Mouse (Mus musculus) ES-E14 (cell line): ENCODE results near the gene Vmn2r41. TPM values are rescaled to one million over a fixed set of nuclear protein-coding genes. Genes with fewer than 3 reads are reported as not detected.
"Not testable (repeated sequence)": the region's sequence is repeated elsewhere in the genome, so short reads cannot be mapped to it uniquely, and the experiment has no call there.

Source experiments
- DNase-seq: peaks from one replicate; pipeline ENCODE4 v3.0.0-alpha.2; 2013; ENCODE audit warnings: low read depth, low spot score
- H3K27ac ChIP-seq: 2 replicates; pipeline ENCODE4 v1.5.1; 2012; ENCODE audit warnings: low read depth, mild to moderate bottlenecking, low read length, moderate library complexity, mixed read lengths; ENCODE audit not compliant: poor library complexity, insufficient read depth, severe bottlenecking
- H3K36me3 ChIP-seq: 2 replicates; pipeline ENCODE4 v1.6.1; 2012; ENCODE audit warnings: mild to moderate bottlenecking, low read length, moderate library complexity, mixed read lengths; ENCODE audit not compliant: control insufficient read depth, poor library complexity, insufficient read depth, severe bottlenecking
- H3K4me1 ChIP-seq, 2 experiments: fragments of 150-350 bp in 1 of 2; sonication (generic) in 1 of 2; 2 replicates each; pipeline ENCODE4 v1.6.1; 2012; ENCODE audit warnings: low read length in 2 of 2, mild to moderate bottlenecking in 1 of 2, mixed read lengths in 1 of 2; ENCODE audit not compliant: control insufficient read depth in 2 of 2, insufficient read depth in 2 of 2, poor library complexity in 1 of 2
- H3K4me3 ChIP-seq, 2 experiments: fragments of 150-350 bp in 1 of 2; sonication (generic) in 1 of 2; 2 replicates each; pipeline ENCODE4 v1.5.1; 2012; ENCODE audit warnings: low read length in 2 of 2, low read depth in 1 of 2, mild to moderate bottlenecking in 1 of 2, mixed read lengths in 1 of 2; ENCODE audit not compliant: insufficient read depth in 1 of 2, poor library complexity in 1 of 2, severe bottlenecking in 1 of 2
- H3K9ac ChIP-seq: 2 replicates; pipeline ENCODE4 v1.6.1; 2012; ENCODE audit warnings: low read depth, mild to moderate bottlenecking, low read length, mixed read lengths; ENCODE audit not compliant: poor library complexity, insufficient read depth, severe bottlenecking
- H3K9me3 ChIP-seq: fragments of 150-350 bp; sonication (generic); 2 replicates; pipeline ENCODE4 v1.6.1; 2012; ENCODE audit warnings: low read depth, mild to moderate bottlenecking, low read length; ENCODE audit not compliant: control insufficient read depth, insufficient read depth
- in situ Hi-C, 2 experiments: fragments of 600-800 bp; cut with MboI; formaldehyde crosslinking; loops; one replicate each; pipeline ENCODE4 v1.15.1; 2025; ENCODE audit warnings: low sequenced_read_pairs in 2 of 2, inconsistent platforms in 1 of 2; ENCODE audit not compliant: unreplicated experiment in 2 of 2
- total RNA-seq: library from RNA; depleted of rRNA; stranded (reverse); fragments of 300-350 nt; gene quantifications from 2 replicates; pipeline ENCODE4 v1.2.3, GENCODE M21; 2012; rRNA removed

The Vmn2r41 gene
- total RNA-seq: not detected in 2 replicates

DNA sequence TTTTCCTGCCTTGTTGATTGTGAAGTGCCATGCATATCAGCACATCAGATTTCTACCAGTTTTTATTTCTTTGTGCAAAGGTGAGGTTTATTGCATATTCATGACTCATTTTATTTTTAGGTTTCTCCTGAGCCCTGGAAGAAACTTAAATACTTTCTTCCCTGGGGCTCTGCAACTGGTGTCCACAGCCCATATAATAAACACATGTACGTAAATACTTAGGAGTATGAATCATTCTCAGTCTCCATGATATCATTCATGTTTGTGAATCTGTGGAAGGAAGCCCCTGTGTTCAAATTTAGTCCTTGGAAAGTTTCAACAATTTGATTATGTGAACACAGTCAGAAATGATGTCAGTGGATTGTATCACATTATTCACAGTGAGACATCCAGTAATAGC lies at the start of gene Vmn2r41:
Vmn2r41 (minus strand) TSS at position 101 of the 400 bp plus-strand sequence.
- H3K27ac ChIP-seq, in situ Hi-C loops, H3K9me3 ChIP-seq, H3K4me3 ChIP-seq, DNase-seq, H3K9ac ChIP-seq, H3K36me3 ChIP-seq, H3K4me1 ChIP-seq: not testable (repeated sequence)

- in situ Hi-C loops, H3K9me3 ChIP-seq, H3K4me1 ChIP-seq, H3K27ac ChIP-seq, DNase-seq, H3K36me3 ChIP-seq, H3K9ac ChIP-seq, H3K4me3 ChIP-seq: not testable (repeated sequence)
Observed at GRCm38 (mm10) chr7:8200220-8200619, 38.8 kb upstream of the Vmn2r41 start, which contains the start of gene Vmn2r42. TSS of gene Vmn2r42 (minus strand) at chr7:8200320.

DNA sequence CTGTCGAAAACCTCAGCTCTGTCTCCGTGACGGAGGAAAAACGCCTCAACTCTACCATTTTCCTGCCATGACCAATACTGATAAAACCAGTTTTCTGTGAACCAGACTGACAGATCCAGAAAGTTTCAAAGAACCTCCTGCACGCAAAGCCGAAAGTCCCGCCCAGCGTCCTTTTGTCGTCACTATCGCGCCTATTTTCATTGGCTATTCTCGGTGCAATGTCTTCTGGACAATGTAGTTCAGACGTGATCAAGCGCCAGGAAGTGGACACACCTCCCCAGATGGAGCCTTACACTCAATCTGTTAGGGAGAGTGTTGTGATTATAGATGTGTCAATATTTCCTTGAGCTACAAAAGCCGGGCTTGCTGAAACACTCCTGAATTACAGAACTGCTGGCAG lies 68.6 kb downstream of the Vmn2r41 start:
- H3K4me3 ChIP-seq, H3K4me1 ChIP-seq, in situ Hi-C loops, DNase-seq, H3K9ac ChIP-seq, H3K27ac ChIP-seq, H3K36me3 ChIP-seq, H3K9me3 ChIP-seq: not testable (repeated sequence)

Other genes with a start within 250 kb of the Vmn2r41 start
- gene Vmn2r42, start 38.7 kb upstream of the Vmn2r41 start, total RNA-seq: not detected in 2 replicates
- gene Vmn2r43, start 98.9 kb upstream of the Vmn2r41 start, total RNA-seq: not detected in 2 replicates
- gene Vmn2r44, start 221.7 kb upstream of the Vmn2r41 start, total RNA-seq: not detected in 2 replicates